Mouse (Mus musculus): Measurements from ENCODE around the gene Ndufa6. TPM values are rescaled to one million over a fixed set of nuclear protein-coding genes. Genes with fewer than 3 reads are reported as not detected.
"Not testable (repeated sequence)": the region's sequence is repeated elsewhere in the genome, so short reads cannot be mapped to it uniquely, and the experiment has no call there.

Ndufa6 gene
- total RNA-seq, 2 experiments from 2014 or later = 440 to 476 TPM

GRCm38 (mm10) chr15:82372991-82373390 is 18.9 kb upstream of the Ndufa6 start:
- intact Hi-C loops (cut with DNase I) = no loop called here
- DNase-seq = no peak

GRCm38 (mm10) chr15:82372446-82372845 is 18.3 kb upstream of the Ndufa6 start:
- DNase-seq = no peak
- intact Hi-C loops (cut with DNase I) = no loop called here

- intact Hi-C loops (cut with DNase I) = no loop called here
Observed at GRCm38 (mm10) chr15:82368851-82369250, 14.7 kb upstream of the Ndufa6 start.

GRCm38 (mm10) chr15:82368146-82368545 is 14.0 kb upstream of the Ndufa6 start:
- intact Hi-C loops (cut with DNase I) = no loop called here
- no peak for DNase-seq

More at GRCm38 (mm10) chr15:82368851-82369250, 14.7 kb upstream of the Ndufa6 start:
- DNase-seq = no peak

GRCm38 (mm10) chr15:82364561-82364960 is 10.4 kb upstream of the Ndufa6 start:
- intact Hi-C loops (cut with DNase I); DNase-seq: not testable (repeated sequence)

GRCm38 (mm10) chr15:82363801-82364200 is 9.7 kb upstream of the Ndufa6 start:
- intact Hi-C loops (cut with DNase I); DNase-seq: not testable (repeated sequence)

GRCm38 (mm10) chr15:82362234-82362633 is 8.1 kb upstream of the Ndufa6 start:
- intact Hi-C loops (cut with DNase I) = no loop called here
- no peak for DNase-seq

- intact Hi-C loops (cut with DNase I) = no loop called here
- DNase-seq = no peak
Observed at GRCm38 (mm10) chr15:82361459-82362018, 7.4 kb upstream of the Ndufa6 start.

- intact Hi-C loops (cut with DNase I) = no loop called here
- DNase-seq = no peak
Observed at GRCm38 (mm10) chr15:82358431-82359260, 4.5 kb upstream of the Ndufa6 start.

- no peak for DNase-seq
- intact Hi-C loops (cut with DNase I) = loop anchor here (2.0 kb wide), 1 partner anchor 63 kb away; no protein-coding TSS in a partner anchor
Observed at GRCm38 (mm10) chr15:82353745-82354113, 393 bp downstream of the Ndufa6 start.

GRCm38 (mm10) chr15:82353078-82353744 is 911 bp downstream of the Ndufa6 start:
- DNase-seq = no peak

GRCm38 (mm10) chr15:82351480-82351879 is 2.6 kb downstream of the Ndufa6 start:
- DNase-seq = no peak
- intact Hi-C loops (cut with DNase I) = no loop called here

More at GRCm38 (mm10) chr15:82353078-82353744, 911 bp downstream of the Ndufa6 start:
- intact Hi-C loops (cut with DNase I) = no loop called here

GRCm38 (mm10) chr15:82350349-82350748 is 3.8 kb downstream of the Ndufa6 start:
- intact Hi-C loops (cut with DNase I) = no loop called here

GRCm38 (mm10) chr15:82348999-82349341 is 5.2 kb downstream of the Ndufa6 start:
- intact Hi-C loops (cut with DNase I) = loop anchor here (10.0 kb wide), 1 partner anchor 184 kb away; no protein-coding TSS in a partner anchor

More at GRCm38 (mm10) chr15:82350349-82350748, 3.8 kb downstream of the Ndufa6 start:
- DNase-seq = no peak

GRCm38 (mm10) chr15:82348258-82348998 is 5.7 kb downstream of the Ndufa6 start:
- intact Hi-C loops (cut with DNase I) = loop anchor here (10.0 kb wide), 1 partner anchor 184 kb away; no protein-coding TSS in a partner anchor
- no peak for DNase-seq

More at GRCm38 (mm10) chr15:82348999-82349341, 5.2 kb downstream of the Ndufa6 start:
- no peak for DNase-seq

GRCm38 (mm10) chr15:82347852-82348251 is 6.3 kb downstream of the Ndufa6 start:
- intact Hi-C loops (cut with DNase I) = loop anchor here (10.0 kb wide), 1 partner anchor 183 kb away; no protein-coding TSS in a partner anchor
- no peak for DNase-seq

GRCm38 (mm10) chr15:82347303-82347676 is 6.8 kb downstream of the Ndufa6 start:
- intact Hi-C loops (cut with DNase I) = loop anchor here (10.0 kb wide), 1 partner anchor 182 kb away; no protein-coding TSS in a partner anchor
- DNase-seq = no peak

- intact Hi-C loops (cut with DNase I) = loop anchor here (10.0 kb wide), 1 partner anchor 182 kb away; no protein-coding TSS in a partner anchor
- no peak for DNase-seq
Observed at GRCm38 (mm10) chr15:82346580-82347302, 7.4 kb downstream of the Ndufa6 start.

- intact Hi-C loops (cut with DNase I) = loop anchor here (10.0 kb wide), 1 partner anchor 181 kb away; no protein-coding TSS in a partner anchor
- peak; percentile 96 to 97 for DNase-seq
Observed at GRCm38 (mm10) chr15:82345820-82346470, 8.2 kb downstream of the Ndufa6 start.

Measured in gastrocnemius, postnatal 36 days (tissue).